Mouse (Mus musculus) monocyte, adult 2 months (primary cell): ENCODE results near the gene Igfbp1.

Source experiments
- DNase-seq, 2 experiments: peaks; one replicate each; pipeline ENCODE4 v3.0.0; 2022; ENCODE audit warnings: low spot score in 2 of 2, low read depth in 1 of 2

Igfbp1 gene

GRCm38 (mm10) chr11:7230000-7230399, 32.4 kb downstream of the Igfbp1 start:
- no peak for DNase-seq

GRCm38 (mm10) chr11:7231958-7232357, 34.4 kb downstream of the Igfbp1 start:
- no peak for DNase-seq

GRCm38 (mm10) chr11:7233333-7233732, 35.8 kb downstream of the Igfbp1 start:
- DNase-seq: no peak

- DNase-seq: no peak
These were observed 36.9 kb downstream of the Igfbp1 start for GRCm38 (mm10) chr11:7234436-7234835.

GRCm38 (mm10) chr11:7234981-7235609, 37.5 kb downstream of the Igfbp1 start:
- no peak for DNase-seq

- no peak for DNase-seq
These were observed 39.2 kb downstream of the Igfbp1 start for GRCm38 (mm10) chr11:7236751-7237150.

GRCm38 (mm10) chr11:7237712-7238111, 40.1 kb downstream of the Igfbp1 start:
- DNase-seq: no peak

- DNase-seq: no peak
These were observed 41.0 kb downstream of the Igfbp1 start for GRCm38 (mm10) chr11:7238546-7238945.

- DNase-seq: no peak
These were observed 41.6 kb downstream of the Igfbp1 start for GRCm38 (mm10) chr11:7239041-7239740.

GRCm38 (mm10) chr11:7244782-7245181, 47.2 kb downstream of the Igfbp1 start:
- no peak for DNase-seq

- DNase-seq: no peak
These were observed 52.8 kb downstream of the Igfbp1 start for GRCm38 (mm10) chr11:7250415-7250814.

GRCm38 (mm10) chr11:7250870-7251269, 53.3 kb downstream of the Igfbp1 start:
- no peak for DNase-seq
